Mouse (Mus musculus): ENCODE results near the gene Itpr2.

Gene Itpr2

GRCm38 (mm10) chr6:146504459-146504858 lies 2.4 kb upstream of the Itpr2 start:
- DNase-seq (ENCODE audit: low read depth): no peak

- DNase-seq (ENCODE audit: low read depth): no peak
Measured at GRCm38 (mm10) chr6:146502856-146503255, 833 bp upstream of the Itpr2 start.

GRCm38 (mm10) chr6:146501316-146501865 lies 632 bp downstream of the Itpr2 start:
- no peak for DNase-seq (ENCODE audit: low read depth)

GRCm38 (mm10) chr6:146500771-146501170 lies 1.3 kb downstream of the Itpr2 start:
- DNase-seq (ENCODE audit: low read depth): no peak

- DNase-seq (ENCODE audit: low read depth): no peak
Measured at GRCm38 (mm10) chr6:146500206-146500605, 1.8 kb downstream of the Itpr2 start.

GRCm38 (mm10) chr6:146499566-146499965 lies 2.5 kb downstream of the Itpr2 start:
- no peak for DNase-seq (ENCODE audit: low read depth)

- no peak for DNase-seq (ENCODE audit: low read depth)
Measured at GRCm38 (mm10) chr6:146498416-146498815, 3.6 kb downstream of the Itpr2 start.

GRCm38 (mm10) chr6:146497866-146498265 lies 4.2 kb downstream of the Itpr2 start:
- DNase-seq (ENCODE audit: low read depth): no peak

GRCm38 (mm10) chr6:146497435-146497834 lies 4.6 kb downstream of the Itpr2 start:
- no peak for DNase-seq (ENCODE audit: low read depth)

- no peak for DNase-seq (ENCODE audit: low read depth)
Measured at GRCm38 (mm10) chr6:146491680-146492079, 10.3 kb downstream of the Itpr2 start.

- no peak for DNase-seq (ENCODE audit: low read depth)
Measured at GRCm38 (mm10) chr6:146490416-146490960, 11.5 kb downstream of the Itpr2 start.

GRCm38 (mm10) chr6:146489841-146490240 lies 12.2 kb downstream of the Itpr2 start:
- no peak for DNase-seq (ENCODE audit: low read depth)

GRCm38 (mm10) chr6:146488749-146489148 lies 13.3 kb downstream of the Itpr2 start:
- DNase-seq (ENCODE audit: low read depth): no peak

- no peak for DNase-seq (ENCODE audit: low read depth)
Measured at GRCm38 (mm10) chr6:146487079-146487478, 14.9 kb downstream of the Itpr2 start.

GRCm38 (mm10) chr6:146486073-146486472 lies 15.9 kb downstream of the Itpr2 start:
- no peak for DNase-seq (ENCODE audit: low read depth)

- no peak for DNase-seq (ENCODE audit: low read depth)
Measured at GRCm38 (mm10) chr6:146481441-146481840, 20.6 kb downstream of the Itpr2 start.

GRCm38 (mm10) chr6:146480925-146481324 lies 21.1 kb downstream of the Itpr2 start:
- no peak for DNase-seq (ENCODE audit: low read depth)

- no peak for DNase-seq (ENCODE audit: low read depth)
Measured at GRCm38 (mm10) chr6:146478888-146479683, 22.9 kb downstream of the Itpr2 start.

- DNase-seq (ENCODE audit: low read depth): no peak
Measured at GRCm38 (mm10) chr6:146476865-146477264, 25.2 kb downstream of the Itpr2 start.

- no peak for DNase-seq (ENCODE audit: low read depth)
Measured at GRCm38 (mm10) chr6:146474166-146474565, 27.9 kb downstream of the Itpr2 start.

- no peak for DNase-seq (ENCODE audit: low read depth)
Measured at GRCm38 (mm10) chr6:146473216-146473955, 28.6 kb downstream of the Itpr2 start.

GRCm38 (mm10) chr6:146470378-146470777 lies 31.6 kb downstream of the Itpr2 start:
- no peak for DNase-seq (ENCODE audit: low read depth)

GRCm38 (mm10) chr6:146469936-146470335 lies 32.1 kb downstream of the Itpr2 start:
- no peak for DNase-seq (ENCODE audit: low read depth)

Data from c-Kit-positive CD71-positive TER-119-negative erythroid progenitor cells, embryonic 14.5 days (primary cell).